Mouse (Mus musculus) megakaryocyte-erythroid progenitor cell, adult 5-6 weeks (primary cell): ENCODE results near the gene Ppm1g. TPM values are rescaled to one million over a fixed set of nuclear protein-coding genes. Genes with fewer than 3 reads are reported as not detected.

Experiments used
- total RNA-seq, 2 experiments: library from RNA; stranded (forward) in 1 of 2; stranded (reverse) in 1 of 2; fragments of 200-1000, 215-1000 nt in 1 of 2; fragments of >200 nt in 1 of 2; fragmentation: Nextera tagmentation in 1 of 2; gene quantifications; 2 replicates each; pipeline ENCODE4 v1.2.3; 2014 to 2017

Ppm1g gene
- total RNA-seq, 2 experiments from 2014 or later = 295 to 355 TPM

Other genes with a start within 250 kb of the Ppm1g start
- 27.7 and 51.7 TPM in 2 replicates for gene Atraid, start 172.4 kb downstream of the Ppm1g start, total RNA-seq (2014; fragmentation: Nextera tagmentation)
- 50.1 and 57.6 TPM in 2 replicates for gene Atraid, start 172.4 kb downstream of the Ppm1g start, total RNA-seq (2017)
- 3.1 and 4.3 TPM in 2 replicates for gene Slc5a6, start 171.8 kb downstream of the Ppm1g start, total RNA-seq (2014; fragmentation: Nextera tagmentation)
- 4.1 and 7.1 TPM in 2 replicates for gene Slc5a6, start 171.8 kb downstream of the Ppm1g start, total RNA-seq (2017)
- 124 and 224 TPM in 2 replicates for gene Cad, start 165.9 kb downstream of the Ppm1g start, total RNA-seq (2014; fragmentation: Nextera tagmentation)
- gene Cad, start 165.9 kb downstream of the Ppm1g start, total RNA-seq (2017) = 39.7 and 65.0 TPM in 2 replicates
- gene Dnajc5g, start 114.4 kb downstream of the Ppm1g start, total RNA-seq (2014; fragmentation: Nextera tagmentation) = not detected in 2 replicates
- gene Dnajc5g, start 114.4 kb downstream of the Ppm1g start, total RNA-seq (2017) = not detected in 2 replicates
- not detected in 2 replicates for gene Slc30a3, start 112.5 kb downstream of the Ppm1g start, total RNA-seq (2014; fragmentation: Nextera tagmentation)
- gene Slc30a3, start 112.5 kb downstream of the Ppm1g start, total RNA-seq (2017) = not detected in 2 replicates
- gene Trim54, start 104.0 kb downstream of the Ppm1g start, total RNA-seq (2014; fragmentation: Nextera tagmentation) = not detected in 2 replicates
- gene Trim54, start 104.0 kb downstream of the Ppm1g start, total RNA-seq (2017) = not detected in 2 replicates
- not detected in 2 replicates for gene Ucn, start 81.9 kb downstream of the Ppm1g start, total RNA-seq (2014; fragmentation: Nextera tagmentation)
- gene Ucn, start 81.9 kb downstream of the Ppm1g start, total RNA-seq (2017) = not detected in 2 replicates
- gene Mpv17, start 66.4 kb downstream of the Ppm1g start, total RNA-seq (2014; fragmentation: Nextera tagmentation) = 13.3 and 22.0 TPM in 2 replicates
- 30.0 and 40.1 TPM in 2 replicates for gene Mpv17, start 66.4 kb downstream of the Ppm1g start, total RNA-seq (2017)
- 1.1 and 1.4 TPM in 2 replicates for gene Gm29609, start 40.8 kb downstream of the Ppm1g start, total RNA-seq (2014; fragmentation: Nextera tagmentation)
- 1.3 TPM in 1 of 2 replicates, not detected in the other for gene Gm29609, start 40.8 kb downstream of the Ppm1g start, total RNA-seq (2017)
- 112 and 159 TPM in 2 replicates for gene Gtf3c2, start 40.5 kb downstream of the Ppm1g start, total RNA-seq (2014; fragmentation: Nextera tagmentation)
- 76.4 and 80.2 TPM in 2 replicates for gene Gtf3c2, start 40.5 kb downstream of the Ppm1g start, total RNA-seq (2017)
- gene Snx17, start 27.5 kb downstream of the Ppm1g start, total RNA-seq (2014; fragmentation: Nextera tagmentation) = 57.7 and 67.6 TPM in 2 replicates
- 38.9 and 48.5 TPM in 2 replicates for gene Snx17, start 27.5 kb downstream of the Ppm1g start, total RNA-seq (2017)
- gene Eif2b4, start 27.3 kb downstream of the Ppm1g start, total RNA-seq (2014; fragmentation: Nextera tagmentation) = 116 and 148 TPM in 2 replicates
- gene Eif2b4, start 27.3 kb downstream of the Ppm1g start, total RNA-seq (2017) = 40.0 and 59.0 TPM in 2 replicates
- 5.3 and 5.5 TPM in 2 replicates for gene Zfp513, start 18.4 kb downstream of the Ppm1g start, total RNA-seq (2014; fragmentation: Nextera tagmentation)
- gene Zfp513, start 18.4 kb downstream of the Ppm1g start, total RNA-seq (2017) = 3.2 and 5.6 TPM in 2 replicates
- gene Nrbp1, start 20.2 kb upstream of the Ppm1g start, total RNA-seq (2014; fragmentation: Nextera tagmentation) = 43.4 and 51.1 TPM in 2 replicates
- 64.9 and 75.5 TPM in 2 replicates for gene Nrbp1, start 20.2 kb upstream of the Ppm1g start, total RNA-seq (2017)
- gene Gm9970, start 20.5 kb upstream of the Ppm1g start, total RNA-seq (2014; fragmentation: Nextera tagmentation) = not detected in 2 replicates
- not detected in 2 replicates for gene Gm9970, start 20.5 kb upstream of the Ppm1g start, total RNA-seq (2017)
- gene Krtcap3, start 31.0 kb upstream of the Ppm1g start, total RNA-seq (2014; fragmentation: Nextera tagmentation) = 0.72 and 7.6 TPM in 2 replicates
- gene Krtcap3, start 31.0 kb upstream of the Ppm1g start, total RNA-seq (2017) = 2.5 and 8.8 TPM in 2 replicates
- gene Ift172, start 70.4 kb upstream of the Ppm1g start, total RNA-seq (2014; fragmentation: Nextera tagmentation) = 26.2 and 32.8 TPM in 2 replicates
- gene Ift172, start 70.4 kb upstream of the Ppm1g start, total RNA-seq (2017) = 10.7 and 18.0 TPM in 2 replicates
- gene Fndc4, start 75.4 kb upstream of the Ppm1g start, total RNA-seq (2014; fragmentation: Nextera tagmentation) = 0.31 TPM in 1 of 2 replicates, not detected in the other
- gene Fndc4, start 75.4 kb upstream of the Ppm1g start, total RNA-seq (2017) = not detected in 2 replicates
- gene Gckr, start 76.8 kb upstream of the Ppm1g start, total RNA-seq (2014; fragmentation: Nextera tagmentation) = not detected in 2 replicates
- not detected in 2 replicates for gene Gckr, start 76.8 kb upstream of the Ppm1g start, total RNA-seq (2017)
- gene Zfp512, start 231.7 kb upstream of the Ppm1g start, total RNA-seq (2014; fragmentation: Nextera tagmentation) = 22.8 and 23.5 TPM in 2 replicates
- 28.6 and 54.5 TPM in 2 replicates for gene Zfp512, start 231.7 kb upstream of the Ppm1g start, total RNA-seq (2017)